ENCODE assay signal across 21 mouse cellular contexts in the genomic region with DNA sequence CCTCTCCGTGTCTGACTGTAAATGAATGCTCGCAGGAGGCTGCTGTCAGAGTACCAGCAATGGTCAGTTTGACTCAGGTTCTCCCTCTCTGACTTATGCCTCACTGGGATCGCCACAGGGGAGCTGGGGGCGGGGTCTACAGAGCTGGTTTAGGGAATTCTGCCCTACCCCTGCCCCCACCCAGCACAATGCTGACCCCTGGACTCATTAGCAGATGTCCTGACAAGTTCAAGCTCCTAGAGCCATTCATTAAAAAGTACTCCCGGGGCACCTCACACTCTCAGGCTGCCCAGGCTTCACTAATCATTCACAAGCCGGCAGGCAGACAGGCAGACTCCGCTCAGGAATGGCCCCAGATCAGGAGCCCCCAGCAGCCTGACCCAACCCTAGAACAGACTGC. TPM values are rescaled to one million over a fixed set of nuclear protein-coding genes. Genes with fewer than 3 reads are reported as not detected.
A peak's percentile ranks its signal among the peaks of the same experiment; 100 is the strongest.
DNase-seq lines count a peak whose midpoint lies in the region; ATAC-seq and TF ChIP-seq lines count a peak whose summit lies in the region.
"Had no signal": no experiment of that assay in that cellular context is flagged by ENCODE, and none has a peak within 500 bp of the region (broad histone marks: within the 10 kb centered on the region; RNA-seq: fewer than 3 reads in every experiment).

No protein-coding gene starts in this region.

- H3K9me3 ChIP-seq in kidney, embryonic 14.5 days (ENCODE audit: control insufficient read depth, low read length), result no peaks in the 10 kb centered on the region
- H3K9me3 ChIP-seq in embryonic facial prominence, embryonic 11.5 days (replicated peaks; ENCODE audit: control insufficient read depth, low read length), result no peaks in the 10 kb centered on the region
- no peaks in the 10 kb centered on the region for H3K9me3 ChIP-seq in kidney, postnatal 0 days (replicated peaks; ENCODE audit: low read length)
- H3K9me3 ChIP-seq: forebrain, embryonic 13.5 days; limb, embryonic 15.5 days had no signal

- DNase-seq in kidney, adult 11 months, result peak; percentile 94
- peak; percentile 2 for DNase-seq in embryonic facial prominence, embryonic 11.5 days (ENCODE audit: low spot score)
- peak; percentile 40 for DNase-seq in kidney, postnatal 0 days (ENCODE audit: low spot score)
- peak; percentile 59 for DNase-seq in retina, embryonic 14.5 days (ENCODE audit: low spot score)
- no peak for DNase-seq in right cerebral cortex, postnatal 36 days (ENCODE audit: low spot score in 2 of 2)
- no peak for DNase-seq in adipocyte (ENCODE audit: low spot score)
- DNase-seq in gastrocnemius, postnatal 14 days, result no peak
- DNase-seq: cerebellum, postnatal 14 days; heart, adult 2 months; heart, postnatal 10 days; lung, adult 18-20 months; lung, postnatal 4 days; thymus, postnatal 36 days had no signal

- WGBS in kidney, embryonic 14.5 days, result 20% methylated on average over 7 of the region's 7 CpGs
- WGBS in embryonic facial prominence, embryonic 11.5 days, result 14% methylated on average over 7 of the region's 7 CpGs
- WGBS in kidney, postnatal 0 days, result 18% methylated on average over 7 of the region's 7 CpGs

- no peaks in the 10 kb centered on the region for H3K36me3 ChIP-seq in kidney, embryonic 14.5 days (ENCODE audit: control insufficient read depth, insufficient read depth, low read length)
- no peaks in the 10 kb centered on the region for H3K36me3 ChIP-seq in embryonic facial prominence, embryonic 11.5 days (replicated peaks; ENCODE audit: control insufficient read depth, insufficient read depth, low read depth, low read length)
- no peaks in the 10 kb centered on the region for H3K36me3 ChIP-seq in kidney, postnatal 0 days (ENCODE audit: insufficient read depth, low read length)
- H3K36me3 ChIP-seq: limb, embryonic 15.5 days had no signal

- intact Hi-C loops in gastrocnemius, postnatal 14 days (cut with DNase I; ENCODE audit: low total_unique reads), result no loop called here

- ATAC-seq in kidney, embryonic 14.5 days (ENCODE audit: low FRiP score, low TSS enrichment), result no peak; the same call in 1 of the 2 replicates
- 0 out of 2 replicates have a peak, but pooled peaks have one; percentile 29 for ATAC-seq in embryonic facial prominence, embryonic 11.5 days (replicated peaks; ENCODE audit: insufficient number of reproducible peaks, low FRiP score, low TSS enrichment, low read depth)
- peak; percentile 92 for ATAC-seq in kidney, postnatal 0 days (replicated peaks; ENCODE audit: low FRiP score, low read depth)
- ATAC-seq: activated CD4-positive, CD25-positive, alpha-beta regulatory T cell, adult 4 months; forebrain, embryonic 13.5 days; hindbrain, embryonic 16.5 days had no signal

- no peak for TF ChIP-seq CTCF in kidney, postnatal 0 days (IDR thresholded peaks at IDR 0.05; ENCODE audit: low read depth)

- H3K4me1 ChIP-seq in kidney, embryonic 14.5 days (ENCODE audit: control insufficient read depth, insufficient read depth, low read length), result no peaks in the 10 kb centered on the region
- H3K4me1 ChIP-seq in embryonic facial prominence, embryonic 11.5 days (ENCODE audit: control insufficient read depth, insufficient read depth, low read length), result no peaks in the 10 kb centered on the region
- no peaks in the 10 kb centered on the region; the same call in 1 of the 2 replicates for H3K4me1 ChIP-seq in kidney, postnatal 0 days (replicated peaks; ENCODE audit: insufficient read depth, low read length)
- H3K4me1 ChIP-seq: limb, embryonic 15.5 days had no signal

- H3K4me3 ChIP-seq in kidney, embryonic 14.5 days (ENCODE audit: low read length), result no peak overlapping the region
- no peak overlapping the region for H3K4me3 ChIP-seq in embryonic facial prominence, embryonic 11.5 days (ENCODE audit: low read depth, low read length)
- no peak overlapping the region for H3K4me3 ChIP-seq in kidney, postnatal 0 days (replicated peaks; ENCODE audit: low read depth, low read length)
- H3K4me3 ChIP-seq: forebrain, embryonic 13.5 days; heart, adult 2 months; limb, embryonic 15.5 days had no signal

- no peak overlapping the region for H3K4me2 ChIP-seq in kidney, embryonic 14.5 days (replicated peaks; ENCODE audit: low read depth, low read length)
- H3K4me2 ChIP-seq in embryonic facial prominence, embryonic 11.5 days (ENCODE audit: low read depth, low read length), result no peak overlapping the region
- no peak overlapping the region for H3K4me2 ChIP-seq in kidney, postnatal 0 days (ENCODE audit: low read length)
- H3K4me2 ChIP-seq: forebrain, embryonic 13.5 days; limb, embryonic 15.5 days had no signal

- H3K27me3 ChIP-seq in kidney, embryonic 14.5 days (ENCODE audit: control insufficient read depth, insufficient read depth, low read length), result no peaks in the 10 kb centered on the region
- no peaks in the 10 kb centered on the region for H3K27me3 ChIP-seq in embryonic facial prominence, embryonic 11.5 days (ENCODE audit: control insufficient read depth, insufficient read depth, low read length)
- no peaks in the 10 kb centered on the region; the same call in 1 of the 2 replicates for H3K27me3 ChIP-seq in kidney, postnatal 0 days (ENCODE audit: insufficient read depth, low read length)
- H3K27me3 ChIP-seq: forebrain, embryonic 13.5 days; limb, embryonic 15.5 days had no signal

- no peak overlapping the region for H3K9ac ChIP-seq in kidney, embryonic 14.5 days (ENCODE audit: low read depth, low read length)
- no peak overlapping the region for H3K9ac ChIP-seq in embryonic facial prominence, embryonic 11.5 days (replicated peaks; ENCODE audit: low read length)
- H3K9ac ChIP-seq in kidney, postnatal 0 days (ENCODE audit: low read depth, low read length), result no peak overlapping the region
- H3K9ac ChIP-seq: forebrain, embryonic 13.5 days; limb, embryonic 15.5 days had no signal

- H3K27ac ChIP-seq in kidney, embryonic 14.5 days (ENCODE audit: low read depth, low read length), result no peak overlapping the region
- no peak overlapping the region for H3K27ac ChIP-seq in embryonic facial prominence, embryonic 11.5 days (replicated peaks; ENCODE audit: low read depth, low read length)
- no peak overlapping the region for H3K27ac ChIP-seq in kidney, postnatal 0 days
- H3K27ac ChIP-seq: forebrain, embryonic 13.5 days; heart, adult 2 months; limb, embryonic 15.5 days had no signal

RNA-seq across cellular contexts. Expression of gene Slc13a3, which starts 13.4 kb away (rescaled TPM):
- 0.24 and 0.42 TPM in 2 replicates for polyA plus RNA-seq in kidney, embryonic 14.5 days (2014; fragmentation: Nextera tagmentation; extraction: Ambion mirVana)
- 0.27 and 0.43 TPM in 2 replicates for polyA plus RNA-seq in embryonic facial prominence, embryonic 11.5 days (2014; fragmentation: Nextera tagmentation; extraction: Ambion mirVana)
- 8.3 and 9.7 TPM in 2 replicates for polyA plus RNA-seq in kidney, postnatal 0 days (2015; fragmentation: Nextera tagmentation; extraction: Ambion mirVana)
- under 1 TPM; 0.18 to 0.22 TPM for total RNA-seq in gastrocnemius, postnatal 14 days (2021)
- total RNA-seq: monocyte, adult 5-6 weeks had no signal
- polyA plus RNA-seq: activated CD4-positive, CD25-positive, alpha-beta regulatory T cell, adult 4 months had no signal

RNA-seq across cellular contexts. Expression of gene Trp53rka, which starts 33.5 kb away (rescaled TPM):
- 27.0 and 42.5 TPM in 2 replicates for polyA plus RNA-seq in kidney, embryonic 14.5 days (2014; fragmentation: Nextera tagmentation; extraction: Ambion mirVana)
- 47.0 and 54.3 TPM in 2 replicates for polyA plus RNA-seq in embryonic facial prominence, embryonic 11.5 days (2014; fragmentation: Nextera tagmentation; extraction: Ambion mirVana)
- 27.2 and 27.5 TPM in 2 replicates for polyA plus RNA-seq in kidney, postnatal 0 days (2015; fragmentation: Nextera tagmentation; extraction: Ambion mirVana)
- 1 to 10 TPM; 7.6 to 8.2 TPM for total RNA-seq in gastrocnemius, postnatal 14 days (2021)

RNA-seq across cellular contexts. Expression of gene Slc2a10, which starts 43.9 kb away (rescaled TPM):
- 3.0 and 6.9 TPM in 2 replicates for polyA plus RNA-seq in kidney, embryonic 14.5 days (2014; fragmentation: Nextera tagmentation; extraction: Ambion mirVana)
- 2.8 and 3.8 TPM in 2 replicates for polyA plus RNA-seq in embryonic facial prominence, embryonic 11.5 days (2014; fragmentation: Nextera tagmentation; extraction: Ambion mirVana)
- 3.2 and 4.3 TPM in 2 replicates for polyA plus RNA-seq in kidney, postnatal 0 days (2015; fragmentation: Nextera tagmentation; extraction: Ambion mirVana)
- 1 to 10 TPM; 2.4 to 2.7 TPM for total RNA-seq in gastrocnemius, postnatal 14 days (2021)
- total RNA-seq: monocyte, adult 5-6 weeks had no signal
- polyA plus RNA-seq: activated CD4-positive, CD25-positive, alpha-beta regulatory T cell, adult 4 months had no signal

RNA-seq across cellular contexts. Expression of gene Ocstamp, which starts 59.5 kb away (rescaled TPM):
- 0.07 and 0.09 TPM in 2 replicates for polyA plus RNA-seq in kidney, embryonic 14.5 days (2014; fragmentation: Nextera tagmentation; extraction: Ambion mirVana)
- 0.13 and 0.29 TPM in 2 replicates for polyA plus RNA-seq in embryonic facial prominence, embryonic 11.5 days (2014; fragmentation: Nextera tagmentation; extraction: Ambion mirVana)
- polyA plus RNA-seq in kidney, postnatal 0 days (2015; fragmentation: Nextera tagmentation; extraction: Ambion mirVana), result 0.11 and 0.14 TPM in 2 replicates
- total RNA-seq in gastrocnemius, postnatal 14 days (2021), result under 1 TPM; 0.11 to 0.18 TPM
- total RNA-seq: heart, adult 2 months; heart, postnatal 10 days; left cerebral cortex, adult 8-10 months; monocyte, adult 5-6 weeks had no signal
- polyA plus RNA-seq: activated CD4-positive, CD25-positive, alpha-beta regulatory T cell, adult 4 months; forebrain, embryonic 13.5 days; neural tube, embryonic 14.5 days had no signal

Comparison
In these comparisons a context has a peak if more than half of its experiments do, and no peak if none do; other contexts are left out.
1. DNase-seq: peak in kidney, adult 11 months (single experiment), embryonic facial prominence, embryonic 11.5 days (single experiment), kidney, postnatal 0 days (single experiment) and retina, embryonic 14.5 days (single experiment); none in right cerebral cortex, postnatal 36 days (0 of 2), adipocyte (single experiment) and gastrocnemius, postnatal 14 days (single experiment).